Mouse (Mus musculus): ENCODE results near the gene Snai3.

DNA sequence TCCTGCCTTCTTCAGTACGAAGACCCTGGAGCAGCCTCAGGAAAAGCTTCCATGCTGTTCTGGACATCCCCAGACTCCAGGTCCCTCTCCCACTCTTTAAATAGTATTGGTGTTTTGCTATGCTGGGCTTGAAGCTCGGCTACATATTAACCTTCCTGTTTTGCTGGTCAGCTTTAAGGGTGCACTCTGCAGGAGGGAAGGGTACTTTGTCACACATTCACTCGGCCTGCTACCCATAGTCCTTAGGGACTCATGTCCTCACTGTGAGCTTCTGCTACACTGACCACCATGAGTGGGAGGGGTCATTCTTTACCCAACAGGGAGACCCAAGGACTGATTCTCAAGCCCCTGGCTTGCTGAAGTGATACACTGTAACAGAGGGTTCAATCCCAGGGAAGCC is 29.9 kb downstream of the Snai3 start:
- TF ChIP-seq CTCF (IDR thresholded peaks at IDR 0.05; ENCODE audit: control insufficient read depth, insufficient read depth, low read length) (no peak), POLR2A (IDR thresholded peaks at IDR 0.05; ENCODE audit: borderline replicate concordance, control insufficient read depth, low read depth, low read length) (no peak)
